Mouse (Mus musculus): ENCODE results near the gene A730071L15Rik. TPM values are rescaled to one million over a fixed set of nuclear protein-coding genes. Genes with fewer than 3 reads are reported as not detected.

Gene A730071L15Rik
- not detected for total RNA-seq (2022)

- DNase-seq (ENCODE audit: low spot score in 2 of 2): no peak
Observed at GRCm38 (mm10) chr11:6199410-6200086, at the start of gene A730071L15Rik. TSS of gene A730071L15Rik (plus strand) at chr11:6200029.

- no peak for DNase-seq (ENCODE audit: low spot score in 2 of 2)
Observed at GRCm38 (mm10) chr11:6152864-6153263, 47.0 kb upstream of the A730071L15Rik start.

DNA sequence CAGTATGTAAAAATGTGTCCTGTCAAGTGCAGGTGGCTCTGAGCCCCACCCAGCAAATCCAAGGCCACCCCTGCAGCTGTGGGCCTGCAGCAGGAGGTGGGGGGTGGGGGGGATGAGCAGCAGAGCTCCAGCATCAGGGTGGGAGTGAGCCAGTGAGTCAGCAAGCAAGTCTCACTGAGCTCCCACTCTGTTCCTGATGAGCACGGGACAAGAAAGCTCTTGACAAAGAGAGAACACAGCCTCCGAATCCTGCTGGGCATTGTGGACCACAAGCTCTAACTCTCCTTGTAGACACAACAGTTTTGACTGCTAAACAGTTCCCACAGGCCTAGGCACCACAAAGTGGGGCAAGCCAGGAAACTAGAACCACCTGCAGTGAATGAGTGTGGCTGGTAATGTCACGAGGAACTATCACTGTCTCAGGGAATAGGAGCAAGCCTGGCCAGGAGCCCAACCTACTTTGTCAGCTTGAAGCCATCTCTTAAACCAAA is 45.6 kb upstream of the A730071L15Rik start:
- DNase-seq (ENCODE audit: low spot score in 2 of 2): no peak

DNA sequence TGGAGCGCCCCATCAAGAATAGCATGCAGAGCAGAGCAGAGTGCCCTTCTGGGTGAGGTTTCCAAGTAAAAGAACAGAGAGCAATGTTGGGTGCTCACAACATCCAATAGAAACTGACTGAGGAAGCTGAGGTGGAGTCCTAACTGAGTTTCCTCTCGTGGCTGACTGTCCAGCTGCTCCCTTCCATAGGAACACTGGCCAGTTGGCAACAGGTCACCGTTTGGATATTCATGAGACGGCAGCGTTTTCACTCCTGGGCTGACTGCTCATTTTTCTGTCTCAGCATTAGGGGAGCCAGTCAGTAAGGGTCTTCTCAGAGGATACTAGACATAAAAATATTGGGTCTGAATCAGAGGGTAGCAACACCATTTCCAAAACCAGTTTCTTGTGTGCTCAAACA is 43.2 kb upstream of the A730071L15Rik start:
- no peak for DNase-seq (ENCODE audit: low spot score in 2 of 2)

- DNase-seq (ENCODE audit: low spot score in 2 of 2): no peak
Observed at GRCm38 (mm10) chr11:6157119-6157518, 42.7 kb upstream of the A730071L15Rik start.

- DNase-seq (ENCODE audit: low spot score in 2 of 2): no peak
Observed at GRCm38 (mm10) chr11:6158515-6158914, 41.3 kb upstream of the A730071L15Rik start.

- DNase-seq (ENCODE audit: low spot score in 2 of 2): no peak
Observed at GRCm38 (mm10) chr11:6159704-6160275, 40.0 kb upstream of the A730071L15Rik start.

- DNase-seq (ENCODE audit: low spot score in 2 of 2): no peak
Observed at GRCm38 (mm10) chr11:6160663-6161271, 39.1 kb upstream of the A730071L15Rik start.

GRCm38 (mm10) chr11:6161549-6161948 is 38.3 kb upstream of the A730071L15Rik start:
- no peak for DNase-seq (ENCODE audit: low spot score in 2 of 2)

DNA sequence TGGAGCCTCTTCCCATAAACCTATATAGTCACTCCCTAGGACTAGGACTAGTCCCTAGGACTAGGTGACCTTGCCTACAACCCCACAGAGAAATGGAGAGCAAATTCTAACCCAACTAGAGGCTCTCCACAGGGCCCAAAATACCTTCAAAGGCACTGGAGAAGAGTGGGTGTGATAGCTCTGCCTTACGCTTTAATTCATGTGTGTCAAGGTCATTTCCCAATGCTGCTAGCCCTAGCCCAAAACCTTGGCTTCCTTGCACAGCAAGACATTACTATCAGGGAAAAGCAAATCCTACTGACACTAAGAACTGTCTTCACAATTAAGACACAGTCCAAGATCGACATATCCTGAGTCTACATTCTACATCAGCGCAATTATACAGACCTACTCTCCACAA is 36.8 kb upstream of the A730071L15Rik start:
- DNase-seq (ENCODE audit: low spot score in 2 of 2): no peak

GRCm38 (mm10) chr11:6163706-6164105 is 36.1 kb upstream of the A730071L15Rik start:
- DNase-seq (ENCODE audit: low spot score in 2 of 2): no peak

DNA sequence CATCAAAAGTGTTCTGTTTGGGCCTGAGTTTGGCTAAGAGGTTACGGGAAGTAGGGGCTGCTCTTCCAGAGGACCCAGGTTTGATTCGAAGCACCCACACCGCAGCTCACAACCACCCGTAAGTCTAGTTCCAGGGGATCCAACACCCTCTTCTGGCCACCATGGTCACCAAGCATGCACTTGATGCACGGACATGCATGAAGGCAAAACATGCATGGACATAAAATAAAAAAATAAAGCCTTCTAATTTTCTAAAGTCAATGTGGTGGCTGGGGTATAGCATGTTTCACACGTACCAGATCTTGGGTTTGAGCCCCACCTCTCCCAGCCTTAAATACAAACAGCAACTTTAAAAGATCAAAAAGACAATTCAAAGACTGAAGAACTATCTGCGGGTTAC is 35.0 kb upstream of the A730071L15Rik start:
- no peak for DNase-seq (ENCODE audit: low spot score in 2 of 2)

DNA sequence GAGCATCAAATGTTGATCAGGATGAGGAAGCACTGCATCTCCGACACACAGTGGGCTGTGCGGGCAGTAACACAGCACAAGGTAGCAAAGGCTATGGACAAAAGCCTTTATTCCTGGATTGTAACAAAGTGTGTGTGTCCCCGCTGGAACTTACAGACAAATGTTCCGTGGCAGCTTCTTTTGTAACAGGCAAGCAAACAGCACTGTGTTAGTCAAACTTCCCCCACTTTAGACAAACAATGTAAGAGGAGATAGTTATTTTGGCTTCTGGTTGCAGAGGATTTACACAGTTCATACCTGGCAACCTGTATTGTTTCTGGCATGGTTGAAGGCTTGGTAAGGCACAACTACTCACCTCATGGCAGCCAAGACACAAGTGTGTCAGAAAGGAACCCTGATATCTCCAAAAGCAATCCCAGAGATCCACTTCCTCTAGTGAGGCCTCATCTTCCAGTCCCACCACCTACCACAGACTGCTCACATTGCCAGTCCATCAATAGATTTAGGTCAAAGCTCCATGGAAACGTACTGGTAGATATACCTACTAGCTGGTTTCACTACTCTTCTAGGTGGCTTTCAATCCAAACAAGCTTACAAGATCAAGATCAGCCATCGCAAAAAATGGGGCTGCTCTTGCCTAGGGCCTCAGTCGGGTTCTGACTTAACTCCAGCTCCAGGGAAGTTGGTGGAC is 34.3 kb upstream of the A730071L15Rik start:
- no peak for DNase-seq (ENCODE audit: low spot score in 2 of 2)

DNA sequence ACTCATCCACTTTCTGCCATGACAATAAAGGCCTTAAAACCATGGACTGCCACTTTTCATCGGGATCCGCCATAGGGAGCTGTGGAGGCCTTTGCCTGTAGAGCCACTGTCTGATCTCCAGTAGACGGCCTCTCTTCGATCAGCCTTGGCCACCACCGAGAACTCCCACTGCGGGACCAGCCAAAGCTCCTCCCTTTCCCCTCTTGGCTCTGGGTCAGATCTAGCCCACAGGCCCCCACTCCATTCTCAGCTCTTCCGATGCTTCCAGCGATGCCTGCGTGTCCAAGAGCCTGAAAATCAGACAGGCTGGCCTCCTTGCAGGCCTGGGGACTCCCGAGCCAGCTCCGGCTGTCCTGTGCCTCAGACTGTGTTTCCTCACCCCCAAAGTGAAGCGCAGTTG is 33.5 kb upstream of the A730071L15Rik start:
- DNase-seq (ENCODE audit: low spot score in 2 of 2): no peak

- no peak for DNase-seq (ENCODE audit: low spot score in 2 of 2)
Observed at GRCm38 (mm10) chr11:6169041-6169663, 30.7 kb upstream of the A730071L15Rik start.

DNA sequence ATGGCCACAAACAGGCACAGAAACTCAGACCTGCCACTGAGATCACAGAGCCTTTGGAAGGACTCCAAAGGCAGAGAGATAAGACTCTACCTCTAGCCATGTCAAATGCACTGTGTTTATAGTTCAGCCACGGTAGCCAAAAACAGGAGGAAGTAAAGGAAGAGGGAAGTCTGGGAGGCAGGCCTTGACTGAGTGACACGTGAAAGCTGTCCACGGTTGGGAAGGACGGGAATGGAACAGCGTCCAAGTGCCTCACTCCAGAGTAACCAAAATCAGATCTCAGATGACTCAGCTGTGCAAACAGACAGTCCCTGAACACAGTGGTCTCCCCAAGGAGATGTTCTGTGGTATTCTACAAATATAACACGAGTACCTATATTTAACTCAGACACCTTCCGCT is 25.1 kb upstream of the A730071L15Rik start:
- no peak for DNase-seq (ENCODE audit: low spot score in 2 of 2)

DNA sequence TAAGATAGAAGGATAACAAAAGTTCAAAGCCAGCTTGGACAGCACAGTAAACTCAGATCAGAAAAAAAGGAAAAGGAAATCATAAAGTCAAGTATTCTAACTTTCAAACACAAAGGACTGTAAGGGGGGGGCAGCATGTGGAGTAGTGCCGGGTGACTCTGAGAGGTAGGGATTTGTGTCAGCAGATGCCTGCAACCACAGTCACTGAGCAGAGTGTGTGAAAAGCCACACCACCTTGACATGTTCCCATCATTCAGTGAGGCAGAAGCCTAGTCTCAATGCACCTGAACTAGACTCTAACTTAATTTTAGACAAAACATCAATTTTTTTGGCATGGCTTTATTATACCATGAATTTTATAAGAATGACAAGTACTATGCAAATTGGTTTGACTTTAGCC is 24.3 kb upstream of the A730071L15Rik start:
- DNase-seq (ENCODE audit: low spot score in 2 of 2): no peak

GRCm38 (mm10) chr11:6177781-6178420 is 21.9 kb upstream of the A730071L15Rik start:
- no peak for DNase-seq (ENCODE audit: low spot score in 2 of 2)

GRCm38 (mm10) chr11:6178673-6179166 is 21.1 kb upstream of the A730071L15Rik start:
- no peak for DNase-seq (ENCODE audit: low spot score in 2 of 2)

- no peak for DNase-seq (ENCODE audit: low spot score in 2 of 2)
Observed at GRCm38 (mm10) chr11:6179194-6179593, 20.6 kb upstream of the A730071L15Rik start.

DNA sequence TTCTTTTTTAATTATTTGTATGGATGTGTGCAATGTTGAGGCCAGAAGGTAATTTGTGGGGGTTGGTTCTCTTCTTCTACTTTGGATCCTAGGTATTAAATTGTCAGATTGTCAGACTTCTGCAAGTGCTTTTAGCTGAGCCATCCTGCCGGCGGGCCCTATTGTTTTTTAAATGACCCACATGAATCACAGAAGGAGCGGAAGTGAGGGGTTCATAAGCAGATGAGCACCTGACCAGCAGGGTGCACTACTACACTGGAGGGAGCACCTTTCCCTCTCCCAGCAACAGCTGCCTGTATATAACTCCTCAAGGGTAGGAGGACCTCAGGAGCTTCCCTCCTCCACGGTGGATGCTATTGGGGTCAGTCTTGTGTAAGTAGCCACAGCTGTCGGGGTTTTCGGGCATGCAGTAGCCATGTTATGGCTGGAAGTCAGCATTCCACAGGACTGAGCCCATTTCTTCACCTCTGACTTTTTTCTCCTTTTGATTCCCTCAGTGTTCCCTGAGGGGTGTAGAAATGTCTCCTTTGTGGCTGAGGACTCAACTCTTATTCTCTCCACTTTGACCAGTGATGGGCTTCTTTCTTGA is 18.9 kb upstream of the A730071L15Rik start:
- no peak for DNase-seq (ENCODE audit: low spot score in 2 of 2)
